Mouse (Mus musculus) neural tube, embryonic 11.5 days (tissue): ENCODE results near the gene Efna5. TPM values are rescaled to one million over a fixed set of nuclear protein-coding genes. Genes with fewer than 3 reads are reported as not detected.
A peak's percentile ranks its signal among the peaks of the same experiment; 100 is the strongest.

Experiments used
- ATAC-seq: fragments of 200-750 bp; cut with Nextera tagmentation; 2 replicates; pipeline ENCODE4 v1.8.0; 2017; ENCODE audit warnings: moderate number of reproducible peaks, mild to moderate bottlenecking, moderate TSS enrichment, moderate library complexity; ENCODE audit not compliant: insufficient read depth, low FRiP score, low TSS enrichment
- DNase-seq: peaks from one replicate; pipeline ENCODE4 v3.0.0-alpha.2; 2015; ENCODE audit warnings: low spot score
- H3K27ac ChIP-seq: fragments of 300-500 bp; sonication (generic); 2 replicates; pipeline ENCODE4 v1.5.1; 2014; ENCODE audit warnings: low read depth, mild to moderate bottlenecking, low read length
- H3K27me3 ChIP-seq: fragments of 300-500 bp; sonication (generic); 2 replicates; pipeline ENCODE4 v1.6.1; 2014; ENCODE audit warnings: mild to moderate bottlenecking, low read length, mixed read lengths; ENCODE audit not compliant: control insufficient read depth, insufficient read depth
- H3K36me3 ChIP-seq: fragments of 300-500 bp; sonication (generic); 2 replicates; pipeline ENCODE4 v1.6.1; 2014; ENCODE audit warnings: mild to moderate bottlenecking, low read length, moderate library complexity, mixed read lengths; ENCODE audit not compliant: control insufficient read depth, insufficient read depth
- H3K4me1 ChIP-seq: fragments of 300-500 bp; sonication (generic); 2 replicates; pipeline ENCODE4 v1.6.1; 2014; ENCODE audit warnings: low read length, mixed read lengths; ENCODE audit not compliant: control insufficient read depth, insufficient read depth
- H3K4me2 ChIP-seq: fragments of 300-500 bp; sonication (generic); 2 replicates; pipeline ENCODE4 v1.6.1; 2014; ENCODE audit warnings: low read depth, mild to moderate bottlenecking, moderate library complexity
- H3K4me3 ChIP-seq: fragments of 300-500 bp; sonication (generic); 2 replicates; pipeline ENCODE4 v1.5.1; 2014; ENCODE audit warnings: low read depth, low read length
- H3K9ac ChIP-seq: fragments of 300-500 bp; sonication (generic); 2 replicates; pipeline ENCODE4 v1.6.1; 2014; ENCODE audit warnings: mild to moderate bottlenecking, low read length
- H3K9me3 ChIP-seq: fragments of 300-500 bp; sonication (generic); 2 replicates; pipeline ENCODE4 v1.6.1; 2016; ENCODE audit warnings: low read length; ENCODE audit not compliant: control insufficient read depth
- whole genome bisulfite sequencing: fragments of 180-500 bp; shearing (Covaris S2); extraction: QIAGEN DNeasy Blood & Tissue Kit; methylation state at CpG from one replicate; pipeline ENCODE4 v1.1.7; 2014; 5-methylcytosine and 5-hydroxymethylcytosine counted together
- polyA plus RNA-seq: library from polyadenylated mRNA; unstranded; fragments of >200 nt; fragmentation: Nextera tagmentation; extraction: Ambion mirVana; gene quantifications from 2 replicates; pipeline ENCODE4 v1.2.1, GENCODE M21; 2014

Efna5 gene
- polyA plus RNA-seq, 1 experiment from 2014 or later = 40.1 TPM

DNA sequence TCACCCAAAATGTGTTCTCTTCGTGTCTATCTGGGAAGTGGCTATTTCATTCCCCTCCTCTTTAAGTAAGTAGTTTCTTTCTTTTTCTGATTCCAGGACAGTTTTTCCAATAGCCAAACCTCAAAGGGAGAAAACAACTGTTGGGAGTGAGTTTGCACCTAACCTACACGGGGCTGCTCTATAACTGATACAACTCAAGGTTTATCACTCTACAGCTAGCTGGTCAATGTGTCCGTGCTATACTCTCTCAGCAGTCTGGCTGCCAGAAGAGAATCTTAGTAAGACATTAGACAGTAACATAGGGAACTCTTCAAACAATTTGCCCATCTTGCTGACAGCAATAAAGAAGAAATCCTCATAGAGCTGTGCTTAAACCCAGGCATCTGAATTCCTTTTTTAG, 130.5 kb downstream of the Efna5 start:
- WGBS = 83% methylated on average over 3 of the region's 3 CpGs
- Histone ChIP-seq H3K9ac (no peak overlapping the region), H3K36me3 (no peaks in the 10 kb centered on the region), H3K9me3 (no peaks in the 10 kb centered on the region), H3K4me2 (no peak overlapping the region), H3K27ac (no peak overlapping the region), H3K27me3 (no peaks in the 10 kb centered on the region), H3K4me3 (no peak overlapping the region), H3K4me1 (peaks cover 11% of the 10 kb centered on the region; the same call in 1 of the 2 replicates)
- DNase-seq (no peak), ATAC-seq (no peak)

DNA sequence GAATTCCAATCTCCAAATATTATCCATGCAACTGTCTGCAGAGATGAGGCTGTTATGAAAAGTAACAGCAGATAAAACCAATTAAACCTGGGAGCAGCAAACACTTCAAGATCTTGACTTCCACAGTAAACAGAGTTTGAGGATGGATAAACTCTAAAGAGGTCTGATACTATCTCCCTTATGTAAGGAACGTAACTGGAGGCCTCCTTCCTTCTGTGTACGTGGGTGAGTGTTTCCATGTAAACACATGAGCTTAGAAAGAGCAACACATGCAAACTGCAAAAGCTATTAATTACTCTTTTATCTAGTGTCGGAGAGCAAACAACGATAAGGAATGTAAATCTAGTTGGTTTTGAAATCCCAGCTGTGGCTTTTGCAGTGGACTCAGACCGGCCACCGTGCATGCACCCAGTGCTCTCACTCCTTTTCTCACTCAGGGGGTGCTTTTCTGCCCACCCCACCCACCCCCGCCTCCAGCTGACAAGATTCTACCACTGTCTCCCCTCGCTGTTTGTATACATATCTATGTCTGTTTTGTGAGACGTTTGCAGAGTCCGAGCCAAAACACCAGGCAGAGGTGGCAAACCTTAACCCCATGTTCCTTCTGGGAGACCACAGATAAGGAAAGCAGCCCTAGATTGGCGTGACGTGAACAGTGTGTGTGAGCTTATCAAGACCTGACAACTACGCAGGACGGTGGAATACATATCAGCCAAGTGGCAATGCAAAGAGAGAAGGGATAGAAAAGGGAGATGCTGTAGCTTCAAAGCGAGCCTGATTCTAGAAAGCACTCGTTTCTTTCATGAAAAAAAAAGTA, 132.1 kb downstream of the Efna5 start:
- no peak for ATAC-seq
- WGBS = 72% methylated on average over 16 of the region's 16 CpGs

DNA sequence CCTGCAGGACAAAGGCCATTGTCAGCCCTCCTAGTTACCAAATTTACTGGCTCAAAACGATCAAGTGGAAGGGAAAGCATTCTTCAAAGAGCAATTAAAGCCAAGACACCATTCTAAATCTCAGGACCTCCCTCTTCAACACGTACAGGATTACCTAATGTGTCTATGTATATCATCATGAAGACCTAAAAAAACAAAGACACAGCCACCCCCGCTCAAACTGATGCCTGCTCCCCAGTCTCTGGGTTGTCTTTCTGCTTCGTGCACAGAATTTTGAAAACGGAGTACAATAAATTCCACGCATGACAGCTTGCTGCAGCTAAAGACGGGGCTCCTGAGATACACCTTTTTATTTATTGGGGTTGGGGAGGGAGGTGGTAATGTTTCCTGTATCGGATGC, 133.7 kb downstream of the Efna5 start:
- Histone ChIP-seq H3K27me3 (no peaks in the 10 kb centered on the region), H3K9ac (no peak overlapping the region), H3K27ac (0 out of 2 replicates have a peak overlapping the region, but pooled peaks have one; percentile 11), H3K4me3 (no peak overlapping the region), H3K9me3 (no peaks in the 10 kb centered on the region), H3K36me3 (no peaks in the 10 kb centered on the region), H3K4me2 (no peak overlapping the region), H3K4me1 (peaks cover 11% of the 10 kb centered on the region; the same call in 1 of the 2 replicates)
- 51% methylated on average over 8 of the region's 8 CpGs for WGBS
- ATAC-seq (no peak), DNase-seq (no peak)

More for the DNA sequence above, 132.1 kb downstream of the Efna5 start:
- Histone ChIP-seq H3K27ac (no peak overlapping the region; the same call in 1 of the 2 replicates), H3K9ac (no peak overlapping the region), H3K4me1 (peaks cover 11% of the 10 kb centered on the region; the same call in 1 of the 2 replicates), H3K4me2 (no peak overlapping the region), H3K27me3 (no peaks in the 10 kb centered on the region), H3K4me3 (no peak overlapping the region), H3K36me3 (no peaks in the 10 kb centered on the region), H3K9me3 (no peaks in the 10 kb centered on the region)
- no peak for DNase-seq

DNA sequence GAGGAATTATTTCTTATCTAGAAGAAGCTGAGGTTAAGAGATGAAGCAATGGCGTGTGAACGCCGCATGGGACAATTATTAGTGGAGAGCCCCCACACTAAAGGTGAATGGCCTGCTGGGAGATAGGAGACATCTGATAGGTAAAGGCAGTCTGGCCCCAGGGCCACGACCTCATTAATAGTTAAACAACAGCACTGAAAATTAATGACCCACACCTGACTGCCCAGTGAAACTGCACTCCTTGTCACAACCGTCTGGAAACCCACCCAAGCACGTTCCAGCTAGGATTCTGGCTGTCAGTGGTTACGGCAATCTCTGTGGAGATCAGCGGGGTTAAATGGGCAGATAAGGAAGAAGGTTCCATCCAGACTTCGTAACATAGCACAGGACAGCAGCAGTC, 134.3 kb downstream of the Efna5 start:
- 64% methylated on average over 9 of the region's 9 CpGs for WGBS
- Histone ChIP-seq H3K4me2 (no peak overlapping the region), H3K9me3 (no peaks in the 10 kb centered on the region), H3K36me3 (no peaks in the 10 kb centered on the region), H3K9ac (no peak overlapping the region), H3K4me3 (no peak overlapping the region), H3K4me1 (peaks cover 11% of the 10 kb centered on the region; the same call in 1 of the 2 replicates), H3K27ac (0 out of 2 replicates have a peak overlapping the region, but pooled peaks have one; percentile 11), H3K27me3 (no peaks in the 10 kb centered on the region)
- peak; percentile 38 for DNase-seq
- peak; percentile 64 for ATAC-seq

DNA sequence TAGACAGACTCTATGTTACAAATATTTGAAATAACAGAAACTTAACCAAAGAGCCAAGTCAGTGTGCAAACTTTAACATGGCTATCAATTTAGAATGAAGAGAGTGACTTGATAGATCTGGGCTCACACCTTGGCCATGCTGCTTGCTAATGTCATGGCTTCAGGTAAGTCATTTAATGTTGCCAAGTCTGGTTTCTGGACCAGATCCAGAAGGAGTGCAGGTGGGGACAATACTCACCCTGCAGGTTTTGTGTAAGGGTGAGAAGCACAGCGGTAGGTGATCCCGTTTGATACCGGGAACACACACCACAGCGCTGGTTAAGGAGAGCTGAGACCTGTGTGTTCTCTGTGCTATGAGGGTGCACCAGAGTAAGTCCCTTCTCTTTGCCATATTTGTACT, 135.8 kb downstream of the Efna5 start:
- no peak overlapping the region for H3K9ac ChIP-seq
- H3K4me1 ChIP-seq = peaks cover 11% of the 10 kb centered on the region; the same call in 1 of the 2 replicates
- no peaks in the 10 kb centered on the region for H3K27me3 ChIP-seq
- no peaks in the 10 kb centered on the region for H3K36me3 ChIP-seq
- H3K4me2 ChIP-seq = no peak overlapping the region
- H3K9me3 ChIP-seq = no peaks in the 10 kb centered on the region
- no peak overlapping the region for H3K4me3 ChIP-seq
- 93% methylated on average over 4 of the region's 4 CpGs for WGBS
- ATAC-seq (no peak), DNase-seq (no peak)
- H3K27ac ChIP-seq = no peak overlapping the region

DNA sequence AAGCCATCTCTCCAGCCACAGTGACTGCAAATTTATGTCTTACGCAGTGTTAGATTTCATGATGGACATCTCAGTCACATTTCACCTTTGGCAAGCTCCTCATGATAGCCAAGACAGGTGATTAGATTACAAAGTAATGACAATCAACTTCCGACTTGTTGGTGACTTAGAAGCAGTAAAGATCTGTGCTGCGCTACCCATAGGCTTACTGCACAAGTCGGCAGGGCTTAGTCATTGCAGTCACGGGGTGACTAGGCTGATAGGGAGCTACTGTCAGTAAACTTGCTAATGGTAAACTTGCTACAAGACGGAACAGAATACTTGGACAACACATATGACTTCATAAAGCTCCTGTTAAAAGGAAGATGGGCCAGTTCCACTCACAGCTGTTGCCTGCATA, 136.9 kb downstream of the Efna5 start:
- Histone ChIP-seq H3K4me2 (no peak overlapping the region), H3K27ac (no peak overlapping the region), H3K27me3 (no peaks in the 10 kb centered on the region), H3K4me1 (peaks cover 11% of the 10 kb centered on the region; the same call in 1 of the 2 replicates), H3K4me3 (no peak overlapping the region), H3K9ac (no peak overlapping the region), H3K9me3 (no peaks in the 10 kb centered on the region), H3K36me3 (no peaks in the 10 kb centered on the region)
- 90% methylated on average over 6 of the region's 6 CpGs for WGBS
- DNase-seq (no peak), ATAC-seq (no peak)

DNA sequence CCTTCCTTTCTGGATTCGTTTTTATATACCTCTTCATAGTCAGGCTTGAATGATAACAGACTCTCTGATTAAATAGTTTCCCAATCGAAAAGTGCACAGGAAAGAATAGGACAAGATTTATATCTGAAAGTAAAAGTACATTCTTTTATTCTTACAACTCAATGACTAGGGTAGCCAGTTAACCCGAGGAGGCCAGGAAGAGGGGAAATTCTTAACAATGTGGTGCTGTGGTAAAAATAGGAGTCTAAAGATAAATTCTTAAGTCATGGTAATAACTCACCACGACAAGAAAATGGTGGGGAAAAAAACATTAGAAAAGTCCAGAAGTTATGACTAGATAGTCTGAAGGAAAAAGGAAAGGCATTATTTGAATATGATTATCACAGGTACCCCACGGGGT, 139.4 kb downstream of the Efna5 start:
- Histone ChIP-seq H3K9ac (no peak overlapping the region), H3K4me2 (no peak overlapping the region), H3K36me3 (no peaks in the 10 kb centered on the region), H3K27me3 (no peaks in the 10 kb centered on the region), H3K9me3 (no peaks in the 10 kb centered on the region), H3K4me3 (no peak overlapping the region), H3K4me1 (peaks cover under 1% of the 10 kb centered on the region; the same call in 1 of the 2 replicates), H3K27ac (no peak overlapping the region)
- no peak for DNase-seq
- ATAC-seq = no peak
- 77% methylated on average over 5 of the region's 5 CpGs for WGBS

DNA sequence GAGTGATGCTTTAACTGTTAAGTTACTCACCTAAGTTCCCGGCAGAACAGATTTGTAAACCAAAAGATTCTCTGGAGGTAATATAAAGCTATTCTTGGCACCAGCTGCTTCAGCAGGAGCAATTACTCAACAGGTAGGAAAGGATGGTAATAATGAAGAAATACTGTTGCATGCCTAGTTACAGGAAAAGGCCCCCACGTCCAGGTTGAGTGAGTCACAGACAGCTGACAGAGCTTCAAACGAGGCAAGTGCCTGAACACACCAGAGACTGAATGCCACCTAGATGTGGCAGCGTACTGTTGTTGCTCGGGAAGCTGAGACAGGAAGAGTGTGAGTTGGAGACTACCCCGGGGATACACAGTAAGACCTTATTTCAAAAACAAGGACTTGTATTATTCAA, 140.1 kb downstream of the Efna5 start:
- 83% methylated on average over 6 of the region's 6 CpGs for WGBS
- H3K36me3 ChIP-seq = no peaks in the 10 kb centered on the region
- ATAC-seq (no peak), DNase-seq (no peak)
- H3K4me2 ChIP-seq = no peak overlapping the region
- no peaks in the 10 kb centered on the region for H3K9me3 ChIP-seq
- H3K27ac ChIP-seq = no peak overlapping the region
- H3K9ac ChIP-seq = no peak overlapping the region
- H3K4me3 ChIP-seq = no peak overlapping the region
- H3K27me3 ChIP-seq = no peaks in the 10 kb centered on the region
- H3K4me1 ChIP-seq = no peaks in the 10 kb centered on the region; the same call in 1 of the 2 replicates

DNA sequence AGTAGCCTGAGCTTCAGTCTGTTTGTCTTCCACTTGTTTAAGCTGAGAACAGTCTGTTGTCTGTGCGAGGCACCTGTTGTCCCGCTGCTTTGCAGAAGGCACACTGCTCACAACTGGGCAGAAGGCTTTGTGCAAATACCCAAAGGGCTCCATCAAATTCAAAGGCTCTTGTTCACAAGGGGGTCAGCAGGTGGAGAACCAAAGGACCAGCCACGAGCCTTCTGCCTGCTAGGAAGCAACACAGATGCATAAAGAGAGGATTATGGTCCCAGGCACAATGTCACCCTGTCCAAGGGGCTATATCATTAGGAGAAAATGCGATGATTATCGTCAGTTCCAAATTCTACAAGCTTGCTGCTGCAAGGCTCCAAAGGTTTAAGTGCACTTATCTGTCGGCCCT, 141.1 kb downstream of the Efna5 start:
- ATAC-seq (no peak), DNase-seq (no peak)
- Histone ChIP-seq H3K36me3 (no peaks in the 10 kb centered on the region), H3K4me2 (no peak overlapping the region), H3K9ac (no peak overlapping the region), H3K27me3 (no peaks in the 10 kb centered on the region), H3K27ac (no peak overlapping the region), H3K4me3 (no peak overlapping the region), H3K9me3 (no peaks in the 10 kb centered on the region), H3K4me1 (peaks cover 8% of the 10 kb centered on the region; the same call in 1 of the 2 replicates)
- 81% methylated on average over 6 of the region's 6 CpGs for WGBS
